Mouse (Mus musculus): ENCODE measurements around the gene Shisal1.

DNA sequence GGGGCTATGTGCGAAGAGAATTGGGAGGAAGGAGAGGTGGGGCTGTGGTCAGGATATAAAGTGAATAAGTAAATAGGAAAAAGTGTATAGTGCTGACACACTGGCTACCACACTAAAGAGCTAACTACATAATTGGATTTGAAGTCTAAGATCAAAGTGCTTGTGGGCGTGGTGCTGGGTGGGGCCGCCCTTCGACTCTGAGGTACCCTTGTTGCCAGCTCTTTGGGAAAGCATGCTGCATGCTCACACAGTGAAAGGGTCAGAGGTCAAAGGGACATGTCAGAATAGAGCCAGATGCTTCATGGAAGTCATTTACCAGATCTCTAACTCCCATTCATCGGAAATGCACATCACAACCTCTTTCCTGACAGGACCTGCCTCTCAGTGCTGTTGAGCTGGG lies 74.1 kb downstream of the Shisal1 start:
- TF ChIP-seq POLR2A (IDR thresholded peaks at IDR 0.05; ENCODE audit: low read depth, low read length) (no peak), CTCF (IDR thresholded peaks at IDR 0.05; ENCODE audit: extremely low read depth, insufficient read length, insufficient replicate concordance, low read depth, low read length) (no peak)

Data from small intestine, adult 2 months (tissue).